Mouse (Mus musculus): ENCODE measurements at regions not wholly inside any gene's neighbourhood (a gene's known extent, or its start where the extent isn't known, plus 50 kb on each side); places are given as distances from the start of the nearest gene placed in this dataset.

GRCm38 (mm10) chr12:93960869-93961268 is 1731.2 kb upstream of the Flrt2 start:
- Histone ChIP-seq H3K27ac (ENCODE audit: low read length) (no peak overlapping the region), H3K9me3 (ENCODE audit: low read length) (no peaks in the 10 kb centered on the region), H3K4me2 (replicated peaks; ENCODE audit: low read depth, low read length) (no peak overlapping the region), H3K4me3 (ENCODE audit: low read depth, low read length) (no peak overlapping the region), H3K27me3 (replicated peaks; ENCODE audit: insufficient read depth, low read length) (no peaks in the 10 kb centered on the region), H3K4me1 (ENCODE audit: insufficient read depth, low read depth, low read length) (no peaks in the 10 kb centered on the region), H3K9ac (replicated peaks; ENCODE audit: low read depth) (no peak overlapping the region), H3K36me3 (ENCODE audit: insufficient read depth, low read length) (no peaks in the 10 kb centered on the region)
- DNase-seq (ENCODE audit: low spot score) (no peak), ATAC-seq (no peak)
- WGBS = 80% methylated on average over 1 of the region's 1 CpGs
- TF ChIP-seq EP300 (IDR thresholded peaks at IDR 0.05) (no peak), CTCF (IDR thresholded peaks at IDR 0.05) (no peak)

- WGBS = 44% methylated on average over 1 of the region's 1 CpGs
- DNase-seq (ENCODE audit: low spot score) = no peak
- ATAC-seq = no peak
- no peak overlapping the region for H3K4me3 ChIP-seq (ENCODE audit: low read depth, low read length)
- H3K4me1 ChIP-seq (ENCODE audit: insufficient read depth, low read depth, low read length) = no peaks in the 10 kb centered on the region
- H3K9ac ChIP-seq (replicated peaks; ENCODE audit: low read depth) = no peak overlapping the region
- TF ChIP-seq CTCF (IDR thresholded peaks at IDR 0.05) = no peak
- no peak for TF ChIP-seq EP300 (IDR thresholded peaks at IDR 0.05)
- H3K9me3 ChIP-seq (ENCODE audit: low read length) = no peaks in the 10 kb centered on the region
- H3K27me3 ChIP-seq (replicated peaks; ENCODE audit: insufficient read depth, low read length) = no peaks in the 10 kb centered on the region
- H3K36me3 ChIP-seq (ENCODE audit: insufficient read depth, low read length) = no peaks in the 10 kb centered on the region
- H3K27ac ChIP-seq (ENCODE audit: low read length) = no peak overlapping the region
- H3K4me2 ChIP-seq (replicated peaks; ENCODE audit: low read depth, low read length) = no peak overlapping the region
These were observed 1710.7 kb upstream of the Flrt2 start for GRCm38 (mm10) chr12:93981307-93981706.

DNA sequence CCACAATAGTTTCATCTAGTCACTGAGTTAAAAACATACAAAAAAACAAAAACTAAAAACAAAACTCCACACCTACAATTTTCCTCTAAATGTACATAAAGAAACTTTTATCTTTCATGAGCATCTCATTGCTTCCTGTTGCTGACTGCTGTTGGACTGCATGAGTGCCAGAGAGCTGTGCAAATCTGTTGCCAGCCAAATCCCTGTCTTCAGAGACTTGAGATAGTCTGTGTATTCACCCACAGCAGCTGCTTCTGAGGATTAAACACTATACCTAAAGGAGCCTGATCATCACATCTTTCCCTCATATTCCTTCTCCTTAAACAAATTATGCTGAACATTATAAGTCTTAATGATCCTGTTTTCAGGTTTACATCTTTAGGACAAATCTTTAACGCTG is 1700.5 kb upstream of the Flrt2 start:
- no peak overlapping the region for H3K27ac ChIP-seq (ENCODE audit: low read length)
- 62% methylated on average over 1 of the region's 1 CpGs for WGBS
- H3K4me3 ChIP-seq (ENCODE audit: low read depth, low read length) = no peak overlapping the region
- no peak overlapping the region for H3K4me2 ChIP-seq (replicated peaks; ENCODE audit: low read depth, low read length)
- no peaks in the 10 kb centered on the region for H3K27me3 ChIP-seq (replicated peaks; ENCODE audit: insufficient read depth, low read length)
- DNase-seq (ENCODE audit: low spot score) (no peak), ATAC-seq (no peak)
- no peaks in the 10 kb centered on the region for H3K4me1 ChIP-seq (ENCODE audit: insufficient read depth, low read depth, low read length)
- H3K9ac ChIP-seq (replicated peaks; ENCODE audit: low read depth) = no peak overlapping the region
- TF ChIP-seq CTCF (IDR thresholded peaks at IDR 0.05) = no peak
- no peak for TF ChIP-seq EP300 (IDR thresholded peaks at IDR 0.05)
- no peaks in the 10 kb centered on the region for H3K9me3 ChIP-seq (ENCODE audit: low read length)
- no peaks in the 10 kb centered on the region for H3K36me3 ChIP-seq (ENCODE audit: insufficient read depth, low read length)

- Histone ChIP-seq H3K36me3 (ENCODE audit: insufficient read depth, low read length) (no peaks in the 10 kb centered on the region), H3K4me1 (ENCODE audit: insufficient read depth, low read depth, low read length) (no peaks in the 10 kb centered on the region), H3K9ac (replicated peaks; ENCODE audit: low read depth) (no peak overlapping the region), H3K4me3 (ENCODE audit: low read depth, low read length) (no peak overlapping the region), H3K27ac (ENCODE audit: low read length) (no peak overlapping the region), H3K27me3 (replicated peaks; ENCODE audit: insufficient read depth, low read length) (no peaks in the 10 kb centered on the region), H3K9me3 (ENCODE audit: low read length) (no peaks in the 10 kb centered on the region), H3K4me2 (replicated peaks; ENCODE audit: low read depth, low read length) (no peak overlapping the region)
- TF ChIP-seq EP300 (IDR thresholded peaks at IDR 0.05) (no peak), CTCF (IDR thresholded peaks at IDR 0.05) (no peak)
- 87% methylated on average over 6 of the region's 6 CpGs for WGBS
- ATAC-seq (no peak), DNase-seq (ENCODE audit: low spot score) (no peak)
These were observed 1698.2 kb upstream of the Flrt2 start for GRCm38 (mm10) chr12:93993875-93994274.

- H3K9ac ChIP-seq (replicated peaks; ENCODE audit: low read depth) = no peak overlapping the region
- no peak overlapping the region for H3K27ac ChIP-seq (ENCODE audit: low read length)
- DNase-seq (ENCODE audit: low spot score) (no peak), ATAC-seq (no peak)
- no peaks in the 10 kb centered on the region for H3K27me3 ChIP-seq (replicated peaks; ENCODE audit: insufficient read depth, low read length)
- H3K4me1 ChIP-seq (ENCODE audit: insufficient read depth, low read depth, low read length) = no peaks in the 10 kb centered on the region
- no peaks in the 10 kb centered on the region for H3K9me3 ChIP-seq (ENCODE audit: low read length)
- no peak overlapping the region for H3K4me3 ChIP-seq (ENCODE audit: low read depth, low read length)
- TF ChIP-seq EP300 (IDR thresholded peaks at IDR 0.05) (no peak), CTCF (IDR thresholded peaks at IDR 0.05) (no peak)
- no peak overlapping the region for H3K4me2 ChIP-seq (replicated peaks; ENCODE audit: low read depth, low read length)
- no peaks in the 10 kb centered on the region for H3K36me3 ChIP-seq (ENCODE audit: insufficient read depth, low read length)
These were observed 1676.1 kb upstream of the Flrt2 start for GRCm38 (mm10) chr12:94015946-94016345.

GRCm38 (mm10) chr12:94031364-94031763 is 1660.7 kb upstream of the Flrt2 start:
- Histone ChIP-seq H3K27me3 (replicated peaks; ENCODE audit: insufficient read depth, low read length) (no peaks in the 10 kb centered on the region), H3K4me3 (ENCODE audit: low read depth, low read length) (no peak overlapping the region), H3K36me3 (ENCODE audit: insufficient read depth, low read length) (no peaks in the 10 kb centered on the region), H3K4me2 (replicated peaks; ENCODE audit: low read depth, low read length) (no peak overlapping the region), H3K27ac (ENCODE audit: low read length) (no peak overlapping the region), H3K4me1 (ENCODE audit: insufficient read depth, low read depth, low read length) (no peaks in the 10 kb centered on the region), H3K9me3 (ENCODE audit: low read length) (no peaks in the 10 kb centered on the region), H3K9ac (replicated peaks; ENCODE audit: low read depth) (no peak overlapping the region)
- DNase-seq (ENCODE audit: low spot score) (no peak), ATAC-seq (no peak)
- TF ChIP-seq CTCF (IDR thresholded peaks at IDR 0.05) = no peak
- no peak for TF ChIP-seq EP300 (IDR thresholded peaks at IDR 0.05)
- 68% methylated on average over 4 of the region's 4 CpGs for WGBS

GRCm38 (mm10) chr12:94047972-94048371 is 1644.1 kb upstream of the Flrt2 start:
- 84% methylated on average over 2 of the region's 2 CpGs for WGBS
- no peak for TF ChIP-seq EP300 (IDR thresholded peaks at IDR 0.05)
- no peak for TF ChIP-seq CTCF (IDR thresholded peaks at IDR 0.05)
- H3K4me2 ChIP-seq (replicated peaks; ENCODE audit: low read depth, low read length) = no peak overlapping the region

More at GRCm38 (mm10) chr12:94047972-94048371, 1644.1 kb upstream of the Flrt2 start:
- Histone ChIP-seq H3K4me1 (ENCODE audit: insufficient read depth, low read depth, low read length) (no peaks in the 10 kb centered on the region), H3K4me3 (ENCODE audit: low read depth, low read length) (no peak overlapping the region), H3K27ac (ENCODE audit: low read length) (no peak overlapping the region), H3K9ac (replicated peaks; ENCODE audit: low read depth) (no peak overlapping the region), H3K9me3 (ENCODE audit: low read length) (no peaks in the 10 kb centered on the region), H3K27me3 (replicated peaks; ENCODE audit: insufficient read depth, low read length) (no peaks in the 10 kb centered on the region), H3K36me3 (ENCODE audit: insufficient read depth, low read length) (no peaks in the 10 kb centered on the region)
- no peak for DNase-seq (ENCODE audit: low spot score)
- no peak for ATAC-seq

Data from lung, postnatal 0 days (tissue).